Comparison of ENCODE assay signal across 8 mouse cellular contexts in the genomic region with DNA sequence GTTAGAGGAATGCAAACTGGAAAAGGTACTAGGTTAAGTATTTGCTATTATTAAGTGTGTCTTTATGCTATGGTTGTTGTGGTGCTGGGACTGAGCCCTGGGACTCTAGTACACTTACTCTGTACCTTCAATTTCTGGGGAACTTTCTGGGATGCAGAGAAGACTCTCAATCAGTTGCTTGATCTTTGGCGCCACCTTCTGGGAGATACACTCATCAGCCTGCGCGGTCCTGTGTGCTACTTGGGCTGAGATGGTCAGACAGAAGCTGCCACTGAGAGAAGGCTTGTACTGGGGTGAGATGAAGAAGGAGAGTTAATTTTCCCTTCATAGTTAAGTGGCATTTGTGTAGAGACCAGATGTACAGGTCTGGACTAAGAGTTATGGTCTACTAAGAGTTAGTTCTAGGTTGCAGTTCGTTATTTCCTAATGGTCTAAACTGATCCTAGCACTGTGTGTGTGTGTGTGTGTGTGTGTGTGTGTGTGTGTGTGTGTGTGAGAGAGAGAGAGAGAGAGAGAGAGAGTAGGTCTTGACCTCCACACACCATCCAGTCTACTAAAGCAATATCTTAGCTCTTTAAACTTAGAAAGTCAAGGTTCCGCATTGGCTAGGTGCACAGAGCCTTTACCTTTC. TPM values are rescaled to one million over a fixed set of nuclear protein-coding genes. Genes with fewer than 3 reads are reported as not detected.
A peak's percentile ranks its signal among the peaks of the same experiment; 100 is the strongest.
DNase-seq lines count a peak whose midpoint lies in the region; ATAC-seq and TF ChIP-seq lines count a peak whose summit lies in the region.

No protein-coding gene starts in this region.

- no peaks in the 10 kb centered on the region for H3K9me3 ChIP-seq in embryonic facial prominence, embryonic 14.5 days (ENCODE audit: control insufficient read depth, low read length)
- H3K9me3 ChIP-seq in heart, postnatal 0 days (replicated peaks; ENCODE audit: control insufficient read depth, low read length), result no peaks in the 10 kb centered on the region
- no peaks in the 10 kb centered on the region for H3K9me3 ChIP-seq in liver, embryonic 14.5 days (ENCODE audit: control insufficient read depth, low read length)
- no peaks in the 10 kb centered on the region for H3K9me3 ChIP-seq in neural tube, embryonic 14.5 days (ENCODE audit: control insufficient read depth, low read length)

- peak; percentile 86 for ATAC-seq in embryonic facial prominence, embryonic 14.5 days (ENCODE audit: low read depth)
- ATAC-seq in heart, postnatal 0 days (ENCODE audit: insufficient read depth, low read depth), result no peak
- no peak for ATAC-seq in liver, embryonic 14.5 days (ENCODE audit: insufficient read depth)
- ATAC-seq in neural tube, embryonic 14.5 days (ENCODE audit: low read depth), result peak; percentile 94

- peak; percentile 44 for DNase-seq in CD4-positive helper T cell, adult 2 months (ENCODE audit: low read depth, low spot score)
- DNase-seq in adrenal gland, postnatal 36 days, result peak; percentile 62 to 77
- peak; percentile 89 for DNase-seq in embryonic facial prominence, embryonic 14.5 days (ENCODE audit: low spot score)
- DNase-seq in heart, postnatal 0 days (ENCODE audit: low spot score), result peak; percentile 39
- DNase-seq in kidney, postnatal 25 days, result peak; percentile 56 to 86
- DNase-seq in liver, embryonic 14.5 days (ENCODE audit: low read depth in 3 of 3, low spot score in 3 of 3), result no peak
- DNase-seq in thymus, adult 18-20 months, result peak; percentile 7 to 17

- H3K27ac ChIP-seq in embryonic facial prominence, embryonic 14.5 days (replicated peaks; ENCODE audit: low read depth, low read length), result no peak overlapping the region
- no peak overlapping the region for H3K27ac ChIP-seq in heart, postnatal 0 days (ENCODE audit: low read depth)
- H3K27ac ChIP-seq in liver, embryonic 14.5 days, result no peak overlapping the region
- H3K27ac ChIP-seq in neural tube, embryonic 14.5 days (ENCODE audit: low read depth, low read length), result no peak overlapping the region

- no peak for TF ChIP-seq EP300 in heart, postnatal 0 days (IDR thresholded peaks at IDR 0.05; ENCODE audit: low read depth)
- TF ChIP-seq EP300 in liver, embryonic 14.5 days (IDR thresholded peaks at IDR 0.05; ENCODE audit: low read depth), result no peak

- H3K4me3 ChIP-seq in embryonic facial prominence, embryonic 14.5 days (ENCODE audit: low read depth, low read length), result no peak overlapping the region
- no peak overlapping the region for H3K4me3 ChIP-seq in heart, postnatal 0 days (ENCODE audit: low read depth, low read length)
- no peak overlapping the region for H3K4me3 ChIP-seq in liver, embryonic 14.5 days (ENCODE audit: insufficient read depth in 1 of 2, low read depth in 2 of 2, low read length in 2 of 2)
- H3K4me3 ChIP-seq in neural tube, embryonic 14.5 days (ENCODE audit: low read depth, low read length), result no peak overlapping the region

- peak; percentile 78 for TF ChIP-seq CTCF in heart, postnatal 0 days (IDR thresholded peaks at IDR 0.05; ENCODE audit: low read depth)
- TF ChIP-seq CTCF in liver, embryonic 14.5 days (IDR thresholded peaks at IDR 0.05; ENCODE audit: low read depth), result peak; percentile 70

- WGBS in embryonic facial prominence, embryonic 14.5 days, result 36% methylated on average over 5 of the region's 5 CpGs
- 37% methylated on average over 5 of the region's 5 CpGs for WGBS in heart, postnatal 0 days
- WGBS in liver, embryonic 14.5 days (ENCODE audit: insufficient replicate concordance), result 31% methylated on average over 5 of the region's 5 CpGs
- 41% methylated on average over 5 of the region's 5 CpGs for WGBS in neural tube, embryonic 14.5 days

- H3K4me2 ChIP-seq in embryonic facial prominence, embryonic 14.5 days (ENCODE audit: low read depth, low read length), result no peak overlapping the region
- H3K4me2 ChIP-seq in heart, postnatal 0 days (ENCODE audit: low read depth, low read length), result no peak overlapping the region
- H3K4me2 ChIP-seq in liver, embryonic 14.5 days (ENCODE audit: low read depth), result no peak overlapping the region
- H3K4me2 ChIP-seq in neural tube, embryonic 14.5 days (ENCODE audit: low read depth, low read length), result no peak overlapping the region

- H3K4me1 ChIP-seq in embryonic facial prominence, embryonic 14.5 days (ENCODE audit: control insufficient read depth, insufficient read depth, low read length), result no peaks in the 10 kb centered on the region
- no peaks in the 10 kb centered on the region for H3K4me1 ChIP-seq in heart, postnatal 0 days (ENCODE audit: control insufficient read depth, insufficient read depth)
- no peaks in the 10 kb centered on the region for H3K4me1 ChIP-seq in liver, embryonic 14.5 days (replicated peaks; ENCODE audit: control insufficient read depth in 2 of 2, insufficient read depth in 2 of 2, low read length in 1 of 2)
- H3K4me1 ChIP-seq in neural tube, embryonic 14.5 days (ENCODE audit: control insufficient read depth, insufficient read depth, low read length), result no peaks in the 10 kb centered on the region

- H3K36me3 ChIP-seq in embryonic facial prominence, embryonic 14.5 days (ENCODE audit: control insufficient read depth, insufficient read depth, low read length), result no peaks in the 10 kb centered on the region
- H3K36me3 ChIP-seq in heart, postnatal 0 days (replicated peaks; ENCODE audit: control insufficient read depth, insufficient read depth, low read length), result no peaks in the 10 kb centered on the region
- H3K36me3 ChIP-seq in liver, embryonic 14.5 days (replicated peaks; ENCODE audit: control insufficient read depth, insufficient read depth, low read depth), result no peaks in the 10 kb centered on the region
- H3K36me3 ChIP-seq in neural tube, embryonic 14.5 days (ENCODE audit: control insufficient read depth, insufficient read depth, low read length), result no peaks in the 10 kb centered on the region

- no peak overlapping the region for H3K9ac ChIP-seq in embryonic facial prominence, embryonic 14.5 days (ENCODE audit: low read depth, low read length)
- H3K9ac ChIP-seq in heart, postnatal 0 days (replicated peaks; ENCODE audit: low read depth, low read length), result no peak overlapping the region
- no peak overlapping the region for H3K9ac ChIP-seq in liver, embryonic 14.5 days (replicated peaks)
- H3K9ac ChIP-seq in neural tube, embryonic 14.5 days (replicated peaks; ENCODE audit: low read depth, low read length), result no peak overlapping the region

- H3K27me3 ChIP-seq in embryonic facial prominence, embryonic 14.5 days (replicated peaks; ENCODE audit: control insufficient read depth, insufficient read depth, low read length), result no peaks in the 10 kb centered on the region
- H3K27me3 ChIP-seq in heart, postnatal 0 days (ENCODE audit: control insufficient read depth, insufficient read depth, low read length), result no peaks in the 10 kb centered on the region
- no peaks in the 10 kb centered on the region for H3K27me3 ChIP-seq in liver, embryonic 14.5 days (ENCODE audit: control insufficient read depth, insufficient read depth, low read length)
- H3K27me3 ChIP-seq in neural tube, embryonic 14.5 days (ENCODE audit: control insufficient read depth, insufficient read depth, low read length), result no peaks in the 10 kb centered on the region

RNA-seq across cellular contexts. Expression of gene S100a7a, which starts 0.8 kb away (rescaled TPM):
- total RNA-seq in adrenal gland, postnatal 36 days (2021), result under 1 TPM in 1 of 2 experiments, not detected in 1; 0.33 TPM
- 0.84 TPM in 1 of 2 replicates, not detected in the other for polyA plus RNA-seq in embryonic facial prominence, embryonic 14.5 days (2014; fragmentation: Nextera tagmentation; extraction: Ambion mirVana)
- not detected in 2 replicates for total RNA-seq in heart, postnatal 0 days (2014; rRNA removed; ENCODE audit: low replicate concordance)
- polyA plus RNA-seq in heart, postnatal 0 days (2015; fragmentation: Nextera tagmentation; extraction: Ambion mirVana), result not detected in 2 replicates
- not detected in 2 replicates for polyA plus RNA-seq in liver, embryonic 14.5 days (2012; rRNA removed)
- not detected in 2 replicates for polyA plus RNA-seq in liver, embryonic 14.5 days (2014; fragmentation: Nextera tagmentation; extraction: Ambion mirVana)
- not detected in 2 replicates for polyA plus RNA-seq in neural tube, embryonic 14.5 days (2014; fragmentation: Nextera tagmentation; extraction: Ambion mirVana)

RNA-seq across cellular contexts. Expression of gene S100a8, which starts 15.8 kb away (rescaled TPM):
- total RNA-seq in adrenal gland, postnatal 36 days (2021), result 1 to 10 TPM in 1 of 2 experiments, not detected in 1; 2.2 TPM
- 46.0 and 58.1 TPM in 2 replicates for polyA plus RNA-seq in embryonic facial prominence, embryonic 14.5 days (2014; fragmentation: Nextera tagmentation; extraction: Ambion mirVana)
- total RNA-seq in heart, postnatal 0 days (2014; rRNA removed; ENCODE audit: low replicate concordance), result 4.2 and 14.6 TPM in 2 replicates
- polyA plus RNA-seq in heart, postnatal 0 days (2015; fragmentation: Nextera tagmentation; extraction: Ambion mirVana), result 20.3 and 21.0 TPM in 2 replicates
- 203 and 418 TPM in 2 replicates for polyA plus RNA-seq in liver, embryonic 14.5 days (2012; rRNA removed)
- 838 and 1,223 TPM in 2 replicates for polyA plus RNA-seq in liver, embryonic 14.5 days (2014; fragmentation: Nextera tagmentation; extraction: Ambion mirVana)
- 1.8 and 9.7 TPM in 2 replicates for polyA plus RNA-seq in neural tube, embryonic 14.5 days (2014; fragmentation: Nextera tagmentation; extraction: Ambion mirVana)

RNA-seq across cellular contexts. Expression of gene S100a6, which starts 40.3 kb away (rescaled TPM):
- 10 to 100 TPM; 42.5 to 68.0 TPM for total RNA-seq in adrenal gland, postnatal 36 days (2021)
- polyA plus RNA-seq in embryonic facial prominence, embryonic 14.5 days (2014; fragmentation: Nextera tagmentation; extraction: Ambion mirVana), result 190 and 334 TPM in 2 replicates
- 16.5 and 82.9 TPM in 2 replicates for total RNA-seq in heart, postnatal 0 days (2014; rRNA removed; ENCODE audit: low replicate concordance)
- polyA plus RNA-seq in heart, postnatal 0 days (2015; fragmentation: Nextera tagmentation; extraction: Ambion mirVana), result 97.5 and 110 TPM in 2 replicates
- 3.4 and 5.4 TPM in 2 replicates for polyA plus RNA-seq in liver, embryonic 14.5 days (2012; rRNA removed)
- polyA plus RNA-seq in liver, embryonic 14.5 days (2014; fragmentation: Nextera tagmentation; extraction: Ambion mirVana), result 7.2 and 13.6 TPM in 2 replicates
- polyA plus RNA-seq in neural tube, embryonic 14.5 days (2014; fragmentation: Nextera tagmentation; extraction: Ambion mirVana), result 11.8 and 27.5 TPM in 2 replicates

RNA-seq across cellular contexts. Expression of gene S100a9, which starts 42.5 kb away (rescaled TPM):
- total RNA-seq in adrenal gland, postnatal 36 days (2021), result 1 to 10 TPM in 1 of 2 experiments, not detected in 1; 1.8 TPM
- polyA plus RNA-seq in embryonic facial prominence, embryonic 14.5 days (2014; fragmentation: Nextera tagmentation; extraction: Ambion mirVana), result 30.1 and 39.1 TPM in 2 replicates
- 11.6 and 12.7 TPM in 2 replicates for total RNA-seq in heart, postnatal 0 days (2014; rRNA removed; ENCODE audit: low replicate concordance)
- 13.6 and 14.0 TPM in 2 replicates for polyA plus RNA-seq in heart, postnatal 0 days (2015; fragmentation: Nextera tagmentation; extraction: Ambion mirVana)
- 292 and 431 TPM in 2 replicates for polyA plus RNA-seq in liver, embryonic 14.5 days (2012; rRNA removed)
- 583 and 836 TPM in 2 replicates for polyA plus RNA-seq in liver, embryonic 14.5 days (2014; fragmentation: Nextera tagmentation; extraction: Ambion mirVana)
- 0.46 and 7.1 TPM in 2 replicates for polyA plus RNA-seq in neural tube, embryonic 14.5 days (2014; fragmentation: Nextera tagmentation; extraction: Ambion mirVana)

RNA-seq across cellular contexts. Expression of gene S100a5, which starts 44.7 kb away (rescaled TPM):
- total RNA-seq in adrenal gland, postnatal 36 days (2021), result not detected
- 1.6 TPM in 1 of 2 replicates, not detected in the other for polyA plus RNA-seq in embryonic facial prominence, embryonic 14.5 days (2014; fragmentation: Nextera tagmentation; extraction: Ambion mirVana)
- total RNA-seq in heart, postnatal 0 days (2014; rRNA removed; ENCODE audit: low replicate concordance), result not detected in 2 replicates
- not detected in 2 replicates for polyA plus RNA-seq in heart, postnatal 0 days (2015; fragmentation: Nextera tagmentation; extraction: Ambion mirVana)
- not detected in 2 replicates for polyA plus RNA-seq in liver, embryonic 14.5 days (2012; rRNA removed)
- not detected in 2 replicates for polyA plus RNA-seq in liver, embryonic 14.5 days (2014; fragmentation: Nextera tagmentation; extraction: Ambion mirVana)
- not detected in 2 replicates for polyA plus RNA-seq in neural tube, embryonic 14.5 days (2014; fragmentation: Nextera tagmentation; extraction: Ambion mirVana)

Comparison
In these comparisons a context has a peak if more than half of its experiments do, and no peak if none do; other contexts are left out.
1. DNase-seq: peak in CD4-positive helper T cell, adult 2 months (single experiment), adrenal gland, postnatal 36 days (2 of 2), embryonic facial prominence, embryonic 14.5 days (single experiment), heart, postnatal 0 days (single experiment), kidney, postnatal 25 days (2 of 2) and thymus, adult 18-20 months (2 of 2); none in liver, embryonic 14.5 days (0 of 3).
2. ATAC-seq: peak in embryonic facial prominence, embryonic 14.5 days (single experiment) and neural tube, embryonic 14.5 days (single experiment); none in heart, postnatal 0 days (single experiment) and liver, embryonic 14.5 days (single experiment).